Mouse (Mus musculus) adrenal gland, adult 2 months (tissue): ENCODE measurements around the gene Pitpnc1. TPM values are rescaled to one million over a fixed set of nuclear protein-coding genes. Genes with fewer than 3 reads are reported as not detected.

Source experiments
- DNase-seq: peaks from one replicate; pipeline ENCODE4 v3.0.0; 2021
- polyA plus RNA-seq: library from polyadenylated mRNA; depleted of rRNA; stranded (reverse); fragments of >200 nt; gene quantifications from 2 replicates; pipeline ENCODE4 v1.2.3, GENCODE M21; 2012
- total RNA-seq, 2 experiments: library from RNA; stranded (reverse); gene quantifications; 2 replicates each; pipeline ENCODE4 v1.2.3; 2021

Gene Pitpnc1
- total and polyA plus RNA-seq, 3 experiments: 2.8 to 17.5 (median 11.1) TPM

- no peak for DNase-seq
Observed at GRCm38 (mm10) chr11:107370476-107370875, 100.0 kb downstream of the Pitpnc1 start.

DNA sequence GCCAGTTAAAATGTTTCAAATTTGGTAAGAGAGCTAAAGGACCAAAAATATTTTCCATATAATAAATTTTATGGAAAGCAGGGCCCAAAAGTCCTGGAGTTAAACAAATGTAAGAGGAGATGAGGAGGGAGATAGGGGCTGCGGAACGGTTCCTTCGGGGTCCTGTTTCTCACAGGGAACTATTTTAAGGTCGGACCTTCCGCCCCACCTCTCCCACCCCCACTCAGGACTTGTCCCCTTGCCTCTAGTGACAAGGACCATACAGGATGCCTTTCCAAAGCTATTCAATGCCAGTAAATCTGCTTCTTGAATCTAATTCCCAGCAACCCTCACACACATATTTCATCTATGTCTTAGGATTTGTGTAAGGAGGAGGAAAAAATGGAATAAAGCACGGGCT, 100.8 kb downstream of the Pitpnc1 start:
- no peak for DNase-seq

- no peak for DNase-seq
Observed at GRCm38 (mm10) chr11:107365938-107366712, 104.4 kb downstream of the Pitpnc1 start.

GRCm38 (mm10) chr11:107358695-107359094, 111.8 kb downstream of the Pitpnc1 start:
- DNase-seq: no peak

DNA sequence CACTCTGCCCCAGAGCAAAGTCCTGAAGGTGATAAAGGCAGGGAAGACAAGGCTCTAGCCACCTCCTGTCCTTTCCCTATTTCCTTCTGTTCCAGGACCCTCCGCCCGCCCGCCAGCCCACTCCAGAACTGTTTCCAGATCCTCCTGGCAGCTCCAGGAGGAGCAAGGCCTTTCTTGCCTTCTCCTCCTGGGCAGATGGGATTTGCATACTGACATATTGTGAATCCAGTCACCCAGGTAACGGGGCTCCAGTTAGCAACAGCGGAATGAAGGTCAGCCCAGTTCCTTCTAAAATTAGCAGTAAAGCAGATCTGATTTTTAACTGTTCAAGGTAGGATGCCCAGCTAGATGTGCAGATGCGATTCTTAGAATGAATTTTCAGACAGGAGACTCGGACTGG, 114.3 kb downstream of the Pitpnc1 start:
- no peak for DNase-seq

- no peak for DNase-seq
Observed at GRCm38 (mm10) chr11:107355526-107355925, 115.0 kb downstream of the Pitpnc1 start.

GRCm38 (mm10) chr11:107354499-107355143, 115.9 kb downstream of the Pitpnc1 start:
- peak; percentile 55 for DNase-seq

DNA sequence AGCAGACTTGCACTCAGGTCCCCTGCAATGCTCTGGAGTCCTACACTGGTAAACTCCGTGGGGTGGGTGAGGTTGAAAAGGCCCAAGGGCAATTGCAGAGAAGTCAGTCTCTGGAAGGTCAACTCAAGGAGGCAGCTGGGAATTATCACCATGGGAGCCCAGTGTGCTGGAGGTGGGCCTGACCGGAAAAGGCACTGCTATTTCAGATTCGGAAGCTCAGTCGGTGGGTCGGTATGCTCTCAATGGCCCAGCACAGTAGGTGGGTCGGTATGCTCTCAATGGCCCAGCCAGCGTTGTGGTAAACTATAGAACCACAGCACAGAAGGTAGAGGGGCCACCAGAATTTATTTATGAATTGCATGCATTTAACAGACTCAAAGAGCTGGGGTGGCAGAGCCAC, 117.9 kb downstream of the Pitpnc1 start:
- no peak for DNase-seq

GRCm38 (mm10) chr11:107349756-107350155, 120.7 kb downstream of the Pitpnc1 start:
- DNase-seq: no peak

DNA sequence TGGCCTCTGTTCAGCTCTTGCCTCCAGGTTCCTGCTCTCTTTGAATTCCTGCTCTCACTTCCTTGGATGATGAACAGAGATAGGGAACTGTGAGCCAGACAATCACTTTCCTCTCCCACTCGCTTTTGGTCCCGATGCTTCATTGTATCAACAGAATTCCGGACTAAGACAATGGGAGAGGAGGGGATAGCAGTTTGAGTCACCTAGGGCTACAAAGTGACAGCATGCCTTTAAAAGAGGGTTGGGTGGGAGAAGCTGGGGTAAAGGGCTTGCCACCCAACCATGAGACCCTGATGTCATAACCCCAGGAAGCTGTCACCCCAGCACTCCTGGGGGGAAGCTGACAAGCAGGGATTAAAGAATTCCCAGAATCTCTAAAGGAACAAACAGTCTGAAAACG, 127.5 kb downstream of the Pitpnc1 start:
- no peak for DNase-seq

GRCm38 (mm10) chr11:107342432-107342831, 128.1 kb downstream of the Pitpnc1 start:
- no peak for DNase-seq

GRCm38 (mm10) chr11:107341293-107341692, 129.2 kb downstream of the Pitpnc1 start:
- DNase-seq: peak; percentile 94

GRCm38 (mm10) chr11:107340793-107341192, 129.7 kb downstream of the Pitpnc1 start:
- DNase-seq: no peak

DNA sequence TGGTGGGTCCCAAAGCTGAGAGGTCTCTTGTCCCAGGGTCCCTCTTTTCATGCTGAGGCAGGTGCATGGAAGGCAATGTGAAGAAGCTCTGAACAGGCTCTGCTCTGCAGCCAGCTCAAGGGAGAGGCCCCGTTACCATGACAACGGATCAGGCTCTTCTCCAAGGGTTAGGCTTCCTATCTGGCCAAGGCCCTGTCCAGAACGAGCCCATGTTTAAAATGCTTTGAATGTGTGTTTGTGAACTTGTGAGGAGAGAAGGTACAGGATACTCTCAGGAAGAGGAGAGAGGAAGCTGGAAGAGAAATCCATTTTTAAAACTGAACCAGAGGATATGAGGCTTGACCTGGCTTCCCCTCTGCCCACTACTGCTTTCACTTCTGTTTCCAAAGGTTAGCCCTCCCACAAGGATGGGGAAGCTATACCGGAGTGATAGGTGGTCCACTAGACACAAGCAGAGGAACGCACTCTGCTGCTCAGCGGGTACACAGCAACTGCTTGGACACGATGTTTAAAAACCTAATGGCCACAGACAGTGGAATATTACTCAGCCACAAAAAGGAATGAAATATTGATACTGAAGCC, 131.2 kb downstream of the Pitpnc1 start:
- peak; percentile 62 for DNase-seq

DNA sequence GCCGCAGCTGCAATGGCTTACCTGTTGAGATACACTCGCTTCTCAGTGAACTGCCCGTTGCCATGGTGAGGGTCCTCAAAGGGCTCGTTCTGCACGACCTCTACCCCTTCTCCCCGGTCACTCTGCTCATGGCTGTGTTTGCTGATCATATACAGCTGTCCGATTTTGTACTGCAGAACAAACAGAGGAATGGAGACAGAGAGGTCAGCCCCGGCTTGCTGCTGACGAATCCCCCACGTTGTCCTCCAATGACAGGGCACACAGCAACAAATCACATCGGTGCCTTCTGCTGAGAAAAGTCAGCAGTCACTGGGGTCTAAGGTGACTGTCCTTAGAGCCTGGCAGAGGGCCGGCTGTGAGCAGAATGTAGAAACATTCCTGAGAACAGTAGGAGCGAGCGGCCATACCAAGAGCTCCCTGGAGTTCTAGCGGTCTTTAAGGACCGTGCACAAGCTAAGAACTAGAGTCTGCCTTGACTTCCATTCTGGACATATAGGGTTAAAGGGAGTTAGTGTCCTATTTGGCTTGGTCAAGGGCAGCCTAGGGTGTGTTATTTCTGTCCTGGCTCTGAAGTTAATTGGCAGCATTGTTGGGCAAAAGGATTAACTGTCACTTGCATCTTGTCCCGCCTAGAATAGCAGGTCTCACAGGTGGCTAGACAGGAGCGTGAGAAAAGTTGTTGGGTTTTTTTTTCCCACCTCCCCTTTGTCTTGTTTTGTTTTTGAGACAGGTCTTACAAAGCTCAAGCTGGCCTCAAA, 132.9 kb downstream of the Pitpnc1 start:
- no peak for DNase-seq

- peak; percentile 52 for DNase-seq
Observed at GRCm38 (mm10) chr11:107335756-107336155, 134.7 kb downstream of the Pitpnc1 start.

- peak; percentile 37 for DNase-seq
Observed at GRCm38 (mm10) chr11:107334849-107335484, 135.5 kb downstream of the Pitpnc1 start.

DNA sequence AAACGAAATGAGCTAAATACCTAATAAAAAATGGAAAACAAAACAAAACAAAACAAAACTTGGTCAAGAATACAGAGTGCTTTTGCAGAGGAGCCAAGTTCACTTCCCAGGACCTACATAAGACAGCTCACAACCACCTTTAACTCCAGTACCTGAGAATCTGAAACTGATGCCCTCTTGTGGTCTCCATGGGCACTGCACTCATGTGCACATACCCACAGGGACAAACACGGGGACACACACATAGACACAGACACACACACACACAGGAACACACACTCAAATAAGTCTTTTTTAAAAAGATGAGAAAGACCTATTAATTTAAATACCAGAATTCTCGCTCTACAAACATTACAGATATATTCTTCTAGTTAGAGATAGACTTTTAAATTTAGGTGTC, 137.6 kb downstream of the Pitpnc1 start:
- DNase-seq: no peak

DNA sequence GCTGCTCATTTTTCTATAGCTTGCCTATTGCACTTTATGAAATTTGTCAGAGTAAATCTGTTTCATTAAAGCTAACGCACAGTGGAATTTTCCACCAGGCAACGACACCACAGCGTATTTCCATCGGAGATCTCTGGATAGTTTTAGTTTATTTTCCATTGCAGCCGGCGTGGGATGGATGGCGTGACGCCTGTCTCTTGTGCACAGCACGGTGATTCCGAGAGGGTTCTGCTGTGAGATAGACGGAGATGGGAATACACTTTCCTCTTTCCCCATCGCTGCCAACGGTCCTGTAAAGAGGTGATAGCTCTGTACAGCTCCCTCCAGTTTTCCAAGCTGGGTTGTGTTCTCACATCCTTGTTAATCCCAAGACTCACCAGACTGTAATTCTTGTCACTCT, 138.2 kb downstream of the Pitpnc1 start:
- DNase-seq: no peak

DNA sequence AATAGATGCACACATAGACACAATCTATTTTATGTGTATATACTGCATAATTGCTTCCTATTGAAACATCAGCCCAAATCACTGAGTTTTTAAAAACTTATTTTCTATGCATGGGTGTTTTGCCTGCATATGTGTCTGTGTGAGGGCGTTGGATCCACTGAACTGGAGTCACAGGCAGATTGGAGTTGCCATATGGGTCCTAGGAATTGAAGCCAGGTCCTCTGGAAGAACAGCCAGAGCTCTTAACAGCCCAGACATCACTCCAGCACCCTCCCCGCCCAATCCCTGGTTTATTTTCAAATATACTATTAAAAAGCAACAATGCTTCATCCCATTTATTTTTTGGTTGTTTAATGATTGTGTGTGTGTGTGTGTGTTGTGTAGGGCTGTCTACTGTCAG, 139.1 kb downstream of the Pitpnc1 start:
- DNase-seq: no peak

DNA sequence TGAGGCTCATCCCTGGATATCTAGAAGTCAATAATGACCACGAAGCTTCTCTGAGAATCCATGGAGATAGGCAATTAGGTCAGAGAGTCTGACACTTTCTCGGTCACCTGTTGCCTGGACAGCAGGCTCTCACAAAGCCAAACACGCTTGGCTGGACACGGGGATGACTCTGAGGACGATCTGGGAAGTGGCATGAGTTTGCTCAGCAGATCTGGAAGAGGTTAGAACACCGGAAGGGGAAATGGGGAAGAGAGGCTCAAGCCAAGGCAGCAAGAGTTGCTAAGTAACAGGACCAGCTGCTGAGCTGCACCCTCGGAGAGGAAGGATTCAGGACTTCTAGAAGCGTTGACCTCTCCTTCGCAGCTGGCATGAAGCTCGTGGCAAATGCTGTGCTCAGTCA, 143.2 kb downstream of the Pitpnc1 start:
- DNase-seq: no peak
